Mouse (Mus musculus): ENCODE data around the gene Slc35a3.

DNA sequence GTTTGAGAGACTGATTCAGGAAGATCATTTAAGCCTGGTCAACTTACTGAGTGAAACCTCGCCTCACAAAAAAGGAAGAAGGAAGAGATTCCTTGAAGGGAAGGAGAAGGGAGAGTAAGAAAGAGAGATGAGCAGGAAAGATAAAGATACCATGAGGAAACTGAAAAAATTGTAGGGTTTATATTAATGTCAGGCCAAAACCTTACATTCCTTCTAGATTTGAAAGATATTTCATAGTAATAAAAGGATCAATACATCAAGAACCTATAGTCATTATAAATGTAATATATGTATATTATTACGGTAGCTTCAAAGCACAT, 17.0 kb downstream of the Slc35a3 start:
- TF ChIP-seq CTCF (IDR thresholded peaks at IDR 0.05 in 2 of 3, conservative IDR thresholded peaks at IDR 0.05 in 1 of 3; ENCODE audit: control insufficient read depth in 1 of 3, insufficient read depth in 1 of 3, low read depth in 2 of 3, low read length in 3 of 3, poor library complexity in 1 of 3, severe bottlenecking in 1 of 3): no peak
- TF ChIP-seq POLR2A (IDR thresholded peaks at IDR 0.05; ENCODE audit: control insufficient read depth in 1 of 2, insufficient read depth in 1 of 2, low read depth in 1 of 2, low read length in 2 of 2, poor library complexity in 1 of 2): no peak
- TF ChIP-seq USF1 (IDR thresholded peaks at IDR 0.05; ENCODE audit: low read depth, low read length): no peak
- TF ChIP-seq TCF12 (IDR thresholded peaks at IDR 0.05; ENCODE audit: low read depth, low read length): no peak
- TF ChIP-seq RCOR1 (IDR thresholded peaks at IDR 0.05; ENCODE audit: low read depth, low read length): no peak
- TF ChIP-seq MYB (IDR thresholded peaks at IDR 0.05; ENCODE audit: low read depth, low read length): no peak
- no peak for TF ChIP-seq ZC3H11A (IDR thresholded peaks at IDR 0.05; ENCODE audit: low read depth, low read length)
- TF ChIP-seq MAZ (IDR thresholded peaks at IDR 0.05; ENCODE audit: low read depth, low read length): no peak
